Mouse (Mus musculus) midbrain, embryonic 16.5 days (tissue): ENCODE measurements around the gene Enox1. TPM values are rescaled to one million over a fixed set of nuclear protein-coding genes. Genes with fewer than 3 reads are reported as not detected.
A peak's percentile ranks its signal among the peaks of the same experiment; 100 is the strongest.

Source experiments
- ATAC-seq: fragments of 200-750 bp; cut with Nextera tagmentation; 2 replicates; pipeline ENCODE4 v1.8.0; 2017; ENCODE audit warnings: moderate TSS enrichment
- H3K27ac ChIP-seq: fragments of 300-500 bp; sonication (generic); 2 replicates; pipeline ENCODE4 v1.5.1; 2014; ENCODE audit warnings: mild to moderate bottlenecking, low read length, mixed read lengths
- H3K27me3 ChIP-seq: fragments of 300-500 bp; sonication (generic); 2 replicates; pipeline ENCODE4 v1.6.1; 2014; ENCODE audit warnings: low read depth, low read length, mixed read lengths; ENCODE audit not compliant: control insufficient read depth, insufficient read depth
- H3K36me3 ChIP-seq: fragments of 300-500 bp; sonication (generic); 2 replicates; pipeline ENCODE4 v1.6.1; 2014; ENCODE audit warnings: mild to moderate bottlenecking, low read length, moderate library complexity, mixed read lengths; ENCODE audit not compliant: control insufficient read depth, insufficient read depth
- H3K4me1 ChIP-seq: fragments of 300-500 bp; sonication (generic); 2 replicates; pipeline ENCODE4 v1.6.1; 2014; ENCODE audit warnings: mild to moderate bottlenecking, low read length, mixed read lengths; ENCODE audit not compliant: control insufficient read depth, insufficient read depth
- H3K4me2 ChIP-seq: fragments of 300-500 bp; sonication (generic); 2 replicates; pipeline ENCODE4 v1.6.1; 2014; ENCODE audit warnings: mild to moderate bottlenecking, low read length, mixed read lengths
- H3K4me3 ChIP-seq: fragments of 300-500 bp; sonication (generic); 2 replicates; pipeline ENCODE4 v1.5.1; 2014; ENCODE audit warnings: low read depth, mild to moderate bottlenecking, low read length, moderate library complexity, mixed read lengths
- H3K9ac ChIP-seq: fragments of 300-500 bp; sonication (generic); 2 replicates; pipeline ENCODE4 v1.6.1; 2014; ENCODE audit warnings: low read depth, low read length, mixed read lengths
- H3K9me3 ChIP-seq: fragments of 300-500 bp; sonication (generic); replicated peaks from 2 replicates; pipeline ENCODE4 v1.6.1; 2014; ENCODE audit warnings: mild to moderate bottlenecking, low read length, mixed read lengths; ENCODE audit not compliant: control insufficient read depth, poor library complexity, severe bottlenecking
- WGBS: fragments of 180-500 bp; shearing (Covaris S2); extraction: QIAGEN DNeasy Blood & Tissue Kit; methylation state at CpG from one replicate; pipeline ENCODE4 v1.1.7; 2014; 5-methylcytosine and 5-hydroxymethylcytosine counted together
- polyA plus RNA-seq: library from polyadenylated mRNA; unstranded; fragments of >200 nt; fragmentation: Nextera tagmentation; extraction: Ambion mirVana; gene quantifications from 2 replicates; pipeline ENCODE4 v1.2.1, GENCODE M21; 2015

The Enox1 gene
- polyA plus RNA-seq, 1 experiment from 2014 or later, result 42.8 TPM

GRCm38 (mm10) chr14:77180753-77181374 lies 24.3 kb downstream of the Enox1 start:
- no peaks in the 10 kb centered on the region for H3K36me3 ChIP-seq
- ATAC-seq, result no peak
- no peaks in the 10 kb centered on the region for H3K27me3 ChIP-seq
- no peak overlapping the region for H3K4me2 ChIP-seq
- peaks cover 2% of the 10 kb centered on the region; the same call in 1 of the 2 replicates for H3K4me1 ChIP-seq
- no peak overlapping the region for H3K4me3 ChIP-seq
- no peak overlapping the region for H3K27ac ChIP-seq
- no peaks in the 10 kb centered on the region for H3K9me3 ChIP-seq
- 80% methylated on average over 13 of the region's 13 CpGs for WGBS
- H3K9ac ChIP-seq, result no peak overlapping the region

- Histone ChIP-seq H3K9ac (no peak overlapping the region), H3K9me3 (no peaks in the 10 kb centered on the region), H3K27me3 (no peaks in the 10 kb centered on the region), H3K27ac (no peak overlapping the region), H3K4me3 (no peak overlapping the region), H3K4me1 (peaks cover 2% of the 10 kb centered on the region; the same call in 1 of the 2 replicates), H3K36me3 (no peaks in the 10 kb centered on the region), H3K4me2 (no peak overlapping the region)
- ATAC-seq, result no peak
- WGBS, result 83% methylated on average over 5 of the region's 5 CpGs
These were observed 26.9 kb downstream of the Enox1 start for GRCm38 (mm10) chr14:77183491-77183890.

GRCm38 (mm10) chr14:77190158-77190557 lies 33.6 kb downstream of the Enox1 start:
- Histone ChIP-seq H3K9ac (no peak overlapping the region), H3K9me3 (no peaks in the 10 kb centered on the region), H3K4me1 (peaks cover 3% of the 10 kb centered on the region), H3K27me3 (no peaks in the 10 kb centered on the region), H3K4me3 (no peak overlapping the region), H3K27ac (no peak overlapping the region), H3K36me3 (no peaks in the 10 kb centered on the region), H3K4me2 (no peak overlapping the region)
- 73% methylated on average over 2 of the region's 2 CpGs for whole genome bisulfite sequencing
- no peak for ATAC-seq

GRCm38 (mm10) chr14:77195314-77196020 lies 38.9 kb downstream of the Enox1 start:
- peaks cover 8% of the 10 kb centered on the region for H3K4me1 ChIP-seq
- H3K4me2 ChIP-seq, result no peak overlapping the region
- no peak overlapping the region for H3K9ac ChIP-seq
- no peak overlapping the region for H3K4me3 ChIP-seq
- H3K27ac ChIP-seq, result 0 out of 2 replicates have a peak overlapping the region, but pooled peaks have one; percentile 22
- WGBS, result 44% methylated on average over 18 of the region's 18 CpGs
- H3K36me3 ChIP-seq, result no peaks in the 10 kb centered on the region
- peak; percentile 36; the same call in 1 of the 2 replicates for ATAC-seq
- H3K9me3 ChIP-seq, result no peaks in the 10 kb centered on the region
- H3K27me3 ChIP-seq, result no peaks in the 10 kb centered on the region

- Histone ChIP-seq H3K36me3 (no peaks in the 10 kb centered on the region), H3K4me3 (no peak overlapping the region), H3K9ac (no peak overlapping the region), H3K4me1 (peaks cover 8% of the 10 kb centered on the region), H3K9me3 (no peaks in the 10 kb centered on the region), H3K27ac (no peak overlapping the region), H3K27me3 (no peaks in the 10 kb centered on the region), H3K4me2 (no peak overlapping the region)
- ATAC-seq, result no peak
- WGBS, result 76% methylated on average over 3 of the region's 3 CpGs
These were observed 39.7 kb downstream of the Enox1 start for GRCm38 (mm10) chr14:77196246-77196645.

- Histone ChIP-seq H3K27me3 (no peaks in the 10 kb centered on the region), H3K36me3 (no peaks in the 10 kb centered on the region), H3K9ac (no peak overlapping the region), H3K27ac (no peak overlapping the region), H3K4me2 (no peak overlapping the region), H3K4me3 (no peak overlapping the region), H3K9me3 (no peaks in the 10 kb centered on the region), H3K4me1 (peaks cover 9% of the 10 kb centered on the region)
- WGBS, result 67% methylated on average over 2 of the region's 2 CpGs
- ATAC-seq, result no peak
These were observed 40.9 kb downstream of the Enox1 start for GRCm38 (mm10) chr14:77197414-77197915.

GRCm38 (mm10) chr14:77210889-77211288 lies 54.3 kb downstream of the Enox1 start:
- no peak for ATAC-seq
- no peaks in the 10 kb centered on the region for H3K27me3 ChIP-seq
- no peak overlapping the region for H3K4me2 ChIP-seq
- no peak overlapping the region for H3K9ac ChIP-seq
- H3K9me3 ChIP-seq, result no peaks in the 10 kb centered on the region
- no peak overlapping the region for H3K4me3 ChIP-seq
- H3K36me3 ChIP-seq, result no peaks in the 10 kb centered on the region
- WGBS, result 83% methylated on average over 8 of the region's 8 CpGs
- no peak overlapping the region for H3K27ac ChIP-seq
- H3K4me1 ChIP-seq, result peaks cover 8% of the 10 kb centered on the region

GRCm38 (mm10) chr14:77213210-77213609 lies 56.6 kb downstream of the Enox1 start:
- ATAC-seq, result peak; percentile 36; the same call in 1 of the 2 replicates
- Histone ChIP-seq H3K9ac (no peak overlapping the region), H3K4me3 (no peak overlapping the region), H3K4me2 (no peak overlapping the region), H3K4me1 (peaks cover 8% of the 10 kb centered on the region), H3K27me3 (no peaks in the 10 kb centered on the region), H3K36me3 (no peaks in the 10 kb centered on the region), H3K9me3 (no peaks in the 10 kb centered on the region), H3K27ac (peak overlapping the region; percentile 52; the same call in 1 of the 2 replicates)
- WGBS, result 71% methylated on average over 7 of the region's 7 CpGs

- WGBS, result 93% methylated on average over 6 of the region's 6 CpGs
- H3K27ac ChIP-seq, result no peak overlapping the region
- no peak for ATAC-seq
These were observed 58.3 kb downstream of the Enox1 start for GRCm38 (mm10) chr14:77214848-77215247.

More at GRCm38 (mm10) chr14:77214848-77215247, 58.3 kb downstream of the Enox1 start:
- Histone ChIP-seq H3K9me3 (no peaks in the 10 kb centered on the region), H3K4me1 (peaks cover 8% of the 10 kb centered on the region), H3K27me3 (no peaks in the 10 kb centered on the region), H3K4me3 (no peak overlapping the region), H3K9ac (no peak overlapping the region), H3K36me3 (no peaks in the 10 kb centered on the region), H3K4me2 (no peak overlapping the region)
